8 mouse cellular contexts compared by ENCODE assay signal in the genomic region with DNA sequence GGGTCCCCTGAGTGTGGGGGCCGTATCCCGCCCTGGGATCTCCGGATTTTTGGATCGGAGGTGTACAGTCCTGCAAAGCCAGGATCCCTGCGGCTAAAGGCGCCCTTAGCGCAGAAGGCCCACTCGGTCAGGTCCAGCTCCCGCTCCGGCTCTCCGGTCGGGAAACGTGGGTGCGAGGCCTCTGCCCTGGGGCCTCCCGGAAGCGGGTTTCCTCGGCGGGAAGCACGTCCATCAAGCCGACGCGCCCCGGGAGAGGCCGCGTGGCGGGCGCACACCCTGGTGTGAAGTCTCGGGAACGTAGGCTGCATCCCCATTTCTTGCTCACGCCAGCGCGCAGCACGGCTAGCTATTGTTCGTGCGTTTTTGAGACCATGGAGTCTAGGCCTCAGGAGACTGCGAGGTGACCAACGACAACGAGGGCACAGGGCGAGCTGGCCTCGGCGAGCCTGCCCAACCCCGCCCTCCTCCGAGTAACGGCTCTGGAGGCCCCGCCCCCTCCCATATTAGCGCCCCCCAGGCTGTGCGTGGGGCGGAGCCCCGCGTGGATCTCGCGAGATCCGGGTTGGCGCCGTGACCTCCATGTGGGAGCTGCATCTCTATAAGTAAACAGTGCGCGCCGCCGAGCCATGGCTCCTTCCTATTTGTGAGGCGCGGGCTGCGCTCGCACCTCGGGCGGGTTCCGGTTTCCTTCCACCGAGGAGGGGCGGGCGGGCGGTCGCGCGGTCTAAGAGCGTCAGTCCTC. TPM values are rescaled to one million over a fixed set of nuclear protein-coding genes. Genes with fewer than 3 reads are reported as not detected.
DNase-seq lines count a peak whose midpoint lies in the region; ATAC-seq lines count a peak whose summit lies in the region.

A gene (plus strand): TSS at position 620 of the 742 bp plus-strand sequence.

- ATAC-seq in megakaryocyte progenitor cell, adult 5-6 weeks (replicated peaks; ENCODE audit: poor library complexity): peak; percentile 95

- DNase-seq in adipocyte (ENCODE audit: low spot score): peak; percentile 89
- DNase-seq in embryo, embryonic 10 days (ENCODE audit: low spot score): peak; percentile 96
- peak; percentile 98 for DNase-seq in gastrocnemius, postnatal 10 days
- DNase-seq in induced T-regulatory cell, adult 2 months (ENCODE audit: low read depth): peak; percentile 97
- peak; percentile 77 to 95 for DNase-seq in left cerebral cortex, adult 9 months (ENCODE audit: low spot score in 2 of 2)
- DNase-seq in right cerebral cortex, postnatal 14 days: peak; percentile 97
- DNase-seq in urinary bladder, postnatal 36 days (ENCODE audit: low spot score in 2 of 2): peak; percentile 95 to 97

RNA-seq across cellular contexts. Expression of the gene that starts here (rescaled TPM):
- total RNA-seq in gastrocnemius, postnatal 10 days (2021): 10 to 100 TPM; 15.7 to 23.4 TPM
- total RNA-seq in megakaryocyte progenitor cell, adult 5-6 weeks (2015): 83.9 and 91.4 TPM in 2 replicates
- 58.5 and 84.4 TPM in 2 replicates for total RNA-seq in megakaryocyte progenitor cell, adult 5-6 weeks (2017)

Comparison
In these comparisons a context has a peak if more than half of its experiments do, and no peak if none do; other contexts are left out.
1. Peak in every context shown above with its lines: DNase-seq and ATAC-seq.